Mouse (Mus musculus) left cerebral cortex, adult 2 months (tissue): ENCODE data around the gene Gm45711. TPM values are rescaled to one million over a fixed set of nuclear protein-coding genes. Genes with fewer than 3 reads are reported as not detected.
"Not testable (repeated sequence)": the region's sequence is repeated elsewhere in the genome, so short reads cannot be mapped to it uniquely, and the experiment has no call there.

Experiments
- DNase-seq, 2 experiments: peaks; one replicate each; pipeline ENCODE4 v3.0.0; 2021 to 2022; ENCODE audit warnings: low spot score in 2 of 2, mixed read lengths in 1 of 2; ENCODE audit errors: extremely low spot score in 1 of 2
- H3K27ac ChIP-seq: fragments of 200-600 bp; 2 replicates; pipeline ENCODE4 v1.8.1; 2022
- H3K4me3 ChIP-seq: fragments of 200-600 bp; 2 replicates; pipeline ENCODE4 v1.8.1; 2022
- CTCF ChIP-seq: fragments of 200-600 bp; IDR thresholded peaks from 2 replicates; pipeline ENCODE4 v1.8.1; 2022; ENCODE audit warnings: antibody characterized with exemption, mild to moderate bottlenecking, moderate library complexity
- intact Hi-C: fragments of 180-260 bp; cut with DNase I; formaldehyde crosslinking; loops from one replicate; pipeline ENCODE4 v1.15.1; 2025
- total RNA-seq, 2 experiments: library from RNA; stranded (reverse); gene quantifications; 2 replicates each; pipeline ENCODE4 v1.2.3; 2021

The Gm45711 gene
- total RNA-seq, 2 experiments from 2014 or later, result not detected

- no peak for DNase-seq
- H3K27ac ChIP-seq, result no peak overlapping the region
- intact Hi-C loops, result no loop called here
- H3K4me3 ChIP-seq, result no peak overlapping the region
- no peak for TF ChIP-seq CTCF
These were observed 4.9 kb downstream of the Gm45711 start for GRCm38 (mm10) chr8:104304962-104305361.

- intact Hi-C loops, DNase-seq, H3K27ac ChIP-seq, H3K4me3 ChIP-seq: not testable (repeated sequence)
These were observed 7.3 kb downstream of the Gm45711 start for GRCm38 (mm10) chr8:104302536-104302935.

GRCm38 (mm10) chr8:104301577-104301976, 8.3 kb downstream of the Gm45711 start:
- intact Hi-C loops, DNase-seq, H3K27ac ChIP-seq, H3K4me3 ChIP-seq: not testable (repeated sequence)

- no peak overlapping the region for H3K27ac ChIP-seq
- intact Hi-C loops, result no loop called here
- H3K4me3 ChIP-seq, result no peak overlapping the region
- no peak for TF ChIP-seq CTCF
- DNase-seq, result no peak
These were observed 15.5 kb downstream of the Gm45711 start for GRCm38 (mm10) chr8:104294396-104294795.

- H3K4me3 ChIP-seq, DNase-seq, intact Hi-C loops, H3K27ac ChIP-seq: not testable (repeated sequence)
These were observed 16.8 kb downstream of the Gm45711 start, which contains the start of gene Cmtm2a for GRCm38 (mm10) chr8:104293081-104293480. Gene Cmtm2a, minus strand, starts transcription at chr8:104293181.

GRCm38 (mm10) chr8:104268937-104269440, 40.9 kb downstream of the Gm45711 start:
- Histone ChIP-seq H3K27ac (no peak overlapping the region), H3K4me3 (no peak overlapping the region)
- intact Hi-C loops, result no loop called here
- TF ChIP-seq CTCF, result no peak
- DNase-seq, result no peak

- intact Hi-C loops, result no loop called here
- TF ChIP-seq CTCF, result no peak
- H3K27ac ChIP-seq, result no peak overlapping the region
These were observed 41.5 kb downstream of the Gm45711 start for GRCm38 (mm10) chr8:104268368-104268767.

GRCm38 (mm10) chr8:104264271-104264935, 45.5 kb downstream of the Gm45711 start:
- intact Hi-C loops, H3K27ac ChIP-seq, H3K4me3 ChIP-seq, DNase-seq: not testable (repeated sequence)

More at GRCm38 (mm10) chr8:104268368-104268767, 41.5 kb downstream of the Gm45711 start:
- no peak overlapping the region for H3K4me3 ChIP-seq
- no peak for DNase-seq

GRCm38 (mm10) chr8:104261802-104262201, 48.1 kb downstream of the Gm45711 start:
- H3K4me3 ChIP-seq, intact Hi-C loops, DNase-seq: not testable (repeated sequence)
- peak overlapping the region; percentile 34; the same call in 1 of the 2 replicates for H3K27ac ChIP-seq

- intact Hi-C loops, result no loop called here
- no peak for DNase-seq
- peak; percentile 26 for TF ChIP-seq CTCF
- Histone ChIP-seq H3K27ac (no peak overlapping the region), H3K4me3 (no peak overlapping the region)
These were observed 56.9 kb downstream of the Gm45711 start for GRCm38 (mm10) chr8:104253016-104253415.

GRCm38 (mm10) chr8:104251461-104251860, 58.4 kb downstream of the Gm45711 start:
- peak overlapping the region; percentile 65 for H3K4me3 ChIP-seq
- DNase-seq, result no peak
- intact Hi-C loops, result loop anchor here (2.0 kb wide), 2 partner anchors 89 to 183 kb away; no protein-coding TSS in a partner anchor

GRCm38 (mm10) chr8:104250439-104251367, 59.2 kb downstream of the Gm45711 start, which contains the start of gene Cklf:
Gene Cklf, plus strand, starts transcription at chr8:104250861.
- DNase-seq, result peak; percentile 70 to 71
- TF ChIP-seq CTCF, result peak; percentile 37
- peak within 1 kb of the TSS; percentile 65 for H3K4me3 ChIP-seq
- H3K27ac ChIP-seq, result no peak within 1 kb of the TSS
- intact Hi-C loops, result loop anchor here (2.0 kb wide), 2 partner anchors 90 to 184 kb away; no protein-coding TSS in a partner anchor

More at GRCm38 (mm10) chr8:104251461-104251860, 58.4 kb downstream of the Gm45711 start:
- TF ChIP-seq CTCF, result no peak
- no peak overlapping the region for H3K27ac ChIP-seq
